Mouse (Mus musculus): ENCODE data around the gene Ssmem1.

Gene Ssmem1

GRCm38 (mm10) chr6:30525456-30526332, 16.0 kb downstream of the Ssmem1 start:
- DNase-seq (ENCODE audit: low read depth): no peak

DNA sequence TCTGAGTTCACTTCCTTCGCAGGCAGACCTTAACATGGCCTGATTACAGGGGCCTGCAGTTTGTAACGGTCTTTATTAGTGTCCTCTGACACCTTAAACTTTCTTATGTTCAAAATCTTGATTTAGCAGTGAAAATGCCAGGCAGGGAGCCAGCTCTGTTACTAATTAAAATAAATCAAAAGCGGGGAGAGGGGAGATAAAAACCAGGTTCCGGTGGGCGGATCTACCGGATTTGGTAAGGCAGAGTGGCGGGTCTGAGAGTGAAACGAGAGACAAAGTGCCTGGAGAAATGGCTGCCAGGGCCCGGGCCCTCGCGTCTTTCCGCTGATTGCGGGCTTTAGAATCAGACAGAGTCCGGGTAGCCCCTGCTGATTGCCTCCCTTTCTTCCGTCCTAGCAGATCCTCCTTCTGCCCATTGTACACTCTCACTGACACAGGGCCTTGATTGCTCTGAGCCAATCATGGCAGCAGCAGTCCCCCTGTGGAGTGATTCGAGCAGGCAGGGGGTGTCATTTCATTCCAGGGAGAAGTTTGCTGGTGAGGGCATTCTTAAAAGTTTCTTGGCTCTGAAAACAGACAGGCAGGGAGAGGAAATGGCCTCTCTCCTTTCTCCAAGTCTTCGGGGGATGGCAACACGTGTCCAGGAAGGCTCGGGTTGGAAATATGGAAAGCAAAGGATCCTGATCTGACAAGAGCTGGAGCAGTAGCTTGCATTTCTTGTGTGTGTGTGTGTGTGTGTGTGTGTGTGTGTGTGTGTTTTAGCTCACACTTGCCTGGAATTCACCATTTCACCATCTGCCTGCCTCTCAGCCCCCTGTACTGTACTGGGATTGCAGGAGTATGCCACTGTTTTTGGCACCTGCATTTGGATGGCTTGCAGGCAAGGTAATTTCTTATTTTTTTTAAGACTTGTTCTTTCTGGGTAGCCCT, 17.2 kb downstream of the Ssmem1 start:
- no peak for DNase-seq (ENCODE audit: low read depth)

GRCm38 (mm10) chr6:30528800-30529199, 19.2 kb downstream of the Ssmem1 start:
- no peak for DNase-seq (ENCODE audit: low read depth)

- DNase-seq (ENCODE audit: low read depth): peak; percentile 50
These were observed 25.7 kb downstream of the Ssmem1 start for GRCm38 (mm10) chr6:30535340-30535739.

DNA sequence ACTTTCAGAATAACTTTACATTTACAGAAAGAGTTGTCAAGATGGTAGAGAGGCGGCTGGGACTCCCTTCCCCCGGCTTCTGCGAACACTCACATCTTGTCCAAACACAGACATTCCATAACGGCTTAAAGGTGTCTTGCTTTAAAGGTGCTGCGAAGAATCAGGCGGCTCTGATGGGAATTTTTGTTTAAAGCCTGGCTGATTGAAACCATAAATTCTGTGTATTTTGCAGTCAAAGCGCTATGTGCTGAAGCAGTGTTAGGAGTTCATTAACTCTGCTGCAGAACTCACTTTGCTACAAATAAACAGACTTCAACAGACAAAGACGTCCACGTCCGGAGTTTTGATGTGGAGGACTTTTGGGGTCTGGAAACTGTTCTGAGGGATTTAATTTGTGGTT, 28.6 kb downstream of the Ssmem1 start:
- DNase-seq (ENCODE audit: low read depth): no peak

DNA sequence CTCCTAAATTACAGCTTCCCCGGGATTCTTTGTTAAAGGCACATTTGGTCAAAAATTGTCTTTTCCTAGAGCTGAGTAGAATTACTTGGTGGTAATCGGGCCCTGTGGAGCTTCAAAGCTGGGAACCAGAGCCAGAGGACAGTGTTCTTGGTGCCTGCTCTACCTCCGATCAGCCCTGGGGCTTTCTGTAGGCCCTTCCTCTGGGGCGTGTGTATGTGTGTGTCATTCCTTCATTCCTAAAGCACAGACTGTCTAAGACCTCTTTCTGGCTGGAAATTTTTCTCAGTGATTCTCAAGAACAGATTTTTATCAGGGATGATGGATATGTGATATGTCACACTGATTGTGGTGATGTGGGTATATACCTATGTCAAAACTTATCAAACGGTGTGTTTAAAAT, 29.2 kb downstream of the Ssmem1 start:
- DNase-seq (ENCODE audit: low read depth): no peak

DNA sequence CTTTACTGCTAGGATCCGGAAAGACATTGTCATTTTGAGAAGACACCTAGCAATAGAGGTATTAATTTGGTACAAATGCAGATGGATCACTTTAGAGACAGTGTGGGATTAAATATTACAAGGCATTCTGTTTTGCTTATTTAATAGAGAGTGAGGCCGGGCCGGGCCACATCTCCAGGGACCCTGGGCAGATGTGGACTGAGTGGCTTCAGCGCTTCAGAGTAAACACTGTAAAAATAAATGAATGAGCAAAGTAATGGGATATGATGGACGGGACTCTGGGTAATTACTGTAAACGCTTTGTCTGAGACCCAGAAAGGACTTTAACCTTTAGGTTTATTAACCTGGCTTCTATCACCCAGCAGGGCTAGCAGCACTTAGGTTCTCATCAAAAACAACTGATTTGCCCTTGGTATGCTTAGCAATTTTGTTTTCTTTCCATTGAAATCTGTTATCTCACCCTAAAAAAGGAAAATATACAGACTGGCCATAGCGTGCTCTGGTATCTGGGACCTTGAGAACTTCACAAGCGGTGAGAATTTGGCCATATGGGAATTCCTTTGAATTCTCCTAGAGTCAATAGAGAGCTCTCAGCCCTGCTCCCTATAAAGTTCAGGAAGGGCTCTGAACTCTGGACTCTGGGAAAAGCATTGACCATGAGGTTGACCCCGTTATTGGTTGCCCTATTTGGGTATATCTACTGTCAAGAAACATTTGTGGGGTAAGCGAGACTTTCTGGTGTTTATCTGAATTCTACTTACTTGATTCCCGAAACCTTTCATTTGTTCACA, 31.6 kb downstream of the Ssmem1 start, which contains the start of gene Cpa2:
Gene Cpa2, plus strand, starts transcription at position 574 of the 791 bp plus-strand sequence.
- DNase-seq (ENCODE audit: low read depth): no peak

- DNase-seq (ENCODE audit: low read depth): no peak
These were observed 32.6 kb downstream of the Ssmem1 start for GRCm38 (mm10) chr6:30542277-30542676.

- no peak for DNase-seq (ENCODE audit: low read depth)
These were observed 33.4 kb downstream of the Ssmem1 start for GRCm38 (mm10) chr6:30543077-30543476.

GRCm38 (mm10) chr6:30543851-30544250, 34.2 kb downstream of the Ssmem1 start:
- DNase-seq (ENCODE audit: low read depth): no peak

GRCm38 (mm10) chr6:30545689-30546088, 36.0 kb downstream of the Ssmem1 start:
- DNase-seq (ENCODE audit: low read depth): no peak

DNA sequence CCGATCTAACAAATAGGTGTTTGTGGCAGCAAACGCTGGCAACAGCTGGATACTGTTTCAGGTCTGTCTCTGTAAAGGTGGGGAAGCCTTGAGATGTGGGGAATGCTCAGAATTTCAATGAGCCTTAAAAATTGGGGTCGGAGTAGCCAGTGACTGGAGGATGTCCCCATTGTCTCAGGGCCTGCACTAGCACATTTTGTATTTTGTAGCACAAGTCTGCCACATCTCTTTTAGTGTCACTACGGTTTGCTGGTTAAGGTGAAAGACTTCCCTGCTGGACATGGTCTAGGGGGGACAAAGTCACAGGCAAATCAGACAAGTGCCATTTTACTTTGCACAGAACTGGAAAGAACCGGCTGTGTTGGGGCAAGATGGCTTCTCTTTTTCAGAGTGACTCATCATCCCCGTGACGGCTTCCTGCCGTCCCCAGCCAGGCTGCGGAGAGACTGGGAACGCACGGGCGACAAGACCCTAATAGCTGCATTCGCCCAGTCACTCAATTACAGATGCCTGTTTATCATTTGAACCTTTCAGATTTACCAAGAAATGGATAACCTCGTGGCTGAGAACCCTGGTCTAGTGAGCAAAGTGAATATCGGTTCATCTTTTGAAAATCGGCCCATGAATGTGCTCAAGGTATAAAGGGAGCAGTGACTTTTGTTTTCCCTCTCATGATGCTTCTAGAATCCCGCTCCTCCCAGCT, 37.1 kb downstream of the Ssmem1 start:
- peak; percentile 63 for DNase-seq (ENCODE audit: low read depth)

- DNase-seq (ENCODE audit: low read depth): no peak
These were observed 37.6 kb downstream of the Ssmem1 start for GRCm38 (mm10) chr6:30547274-30547645.

GRCm38 (mm10) chr6:30547656-30548306, 38.1 kb downstream of the Ssmem1 start:
- DNase-seq (ENCODE audit: low read depth): peak; percentile 40

DNA sequence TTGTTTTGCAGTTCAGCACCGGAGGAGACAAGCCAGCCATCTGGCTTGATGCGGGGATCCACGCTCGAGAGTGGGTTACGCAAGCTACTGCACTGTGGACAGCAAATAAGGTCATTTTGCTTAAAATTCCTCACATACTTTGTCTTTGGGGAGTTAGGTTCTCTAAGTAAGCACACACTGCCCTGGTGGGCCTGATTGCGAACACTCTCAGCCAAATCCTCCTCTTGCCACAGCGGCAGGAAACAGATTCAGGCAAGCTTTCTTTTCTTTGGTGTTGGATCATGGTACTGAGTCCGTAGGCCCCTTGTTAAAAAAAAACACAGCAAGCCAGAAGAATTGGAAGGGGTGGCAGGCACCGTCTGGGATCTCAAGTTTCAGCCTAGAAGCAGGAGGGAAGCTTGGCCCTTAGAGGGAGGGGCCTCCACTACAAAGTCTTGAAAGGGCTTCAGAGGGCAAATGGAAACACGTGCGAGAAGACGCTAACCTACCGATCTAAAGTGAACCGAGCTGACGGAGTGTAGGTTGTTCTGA, 39.6 kb downstream of the Ssmem1 start:
- no peak for DNase-seq (ENCODE audit: low read depth)

DNA sequence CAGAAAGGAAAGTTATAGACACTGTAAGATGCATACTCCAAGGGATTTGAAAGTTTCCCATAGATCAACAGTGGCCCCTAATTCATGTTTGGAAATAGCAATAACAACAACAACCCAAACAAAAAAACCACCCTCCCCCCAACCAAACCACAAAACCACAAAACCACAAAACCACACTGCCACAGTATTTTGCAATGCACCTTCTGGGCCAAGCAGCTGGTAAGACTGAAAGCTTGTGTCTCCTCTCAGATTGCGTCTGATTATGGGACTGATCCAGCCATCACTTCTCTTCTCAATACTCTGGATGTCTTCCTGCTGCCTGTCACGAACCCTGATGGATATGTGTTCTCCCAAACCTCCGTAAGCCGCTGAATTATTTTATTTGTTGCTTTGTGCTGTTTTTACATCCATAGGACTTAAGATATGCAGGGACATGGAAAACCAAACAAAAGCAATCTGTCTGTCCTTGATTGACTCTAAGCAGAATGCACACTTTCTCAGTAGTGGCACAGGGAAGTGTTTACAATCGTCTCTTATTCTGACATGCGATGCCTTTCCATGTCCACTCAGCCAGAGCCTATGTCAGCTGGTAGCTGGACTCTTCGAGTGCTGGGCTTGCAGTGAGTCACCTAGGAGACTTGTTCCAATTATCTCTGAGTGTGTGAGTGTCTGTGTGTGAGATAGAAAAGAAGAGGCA, 41.0 kb downstream of the Ssmem1 start:
- DNase-seq (ENCODE audit: low read depth): peak; percentile 59

GRCm38 (mm10) chr6:30551193-30551515, 41.5 kb downstream of the Ssmem1 start:
- DNase-seq (ENCODE audit: low read depth): no peak

- DNase-seq (ENCODE audit: low read depth): no peak
These were observed 42.3 kb downstream of the Ssmem1 start for GRCm38 (mm10) chr6:30551644-30552580.

DNA sequence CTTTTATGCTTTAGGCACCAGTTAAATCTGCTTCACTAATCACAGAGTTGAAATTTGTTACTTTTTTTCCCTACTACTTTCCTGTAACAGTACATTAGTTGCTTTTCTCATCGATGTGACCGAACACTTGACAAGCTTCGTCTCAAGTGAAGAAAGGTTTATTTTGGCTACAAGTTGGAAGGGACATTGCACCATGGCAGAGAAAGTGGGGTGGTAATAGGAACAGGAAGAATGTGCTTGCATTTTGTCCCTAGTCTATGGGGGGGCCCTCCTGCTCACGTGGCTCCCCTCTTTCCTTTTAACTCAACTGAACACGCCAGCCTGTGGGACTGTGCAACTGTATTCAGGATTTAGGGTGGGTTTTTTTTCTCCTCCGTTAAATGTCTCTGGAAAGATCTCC, 43.0 kb downstream of the Ssmem1 start:
- no peak for DNase-seq (ENCODE audit: low read depth)
